In the genomic region with DNA sequence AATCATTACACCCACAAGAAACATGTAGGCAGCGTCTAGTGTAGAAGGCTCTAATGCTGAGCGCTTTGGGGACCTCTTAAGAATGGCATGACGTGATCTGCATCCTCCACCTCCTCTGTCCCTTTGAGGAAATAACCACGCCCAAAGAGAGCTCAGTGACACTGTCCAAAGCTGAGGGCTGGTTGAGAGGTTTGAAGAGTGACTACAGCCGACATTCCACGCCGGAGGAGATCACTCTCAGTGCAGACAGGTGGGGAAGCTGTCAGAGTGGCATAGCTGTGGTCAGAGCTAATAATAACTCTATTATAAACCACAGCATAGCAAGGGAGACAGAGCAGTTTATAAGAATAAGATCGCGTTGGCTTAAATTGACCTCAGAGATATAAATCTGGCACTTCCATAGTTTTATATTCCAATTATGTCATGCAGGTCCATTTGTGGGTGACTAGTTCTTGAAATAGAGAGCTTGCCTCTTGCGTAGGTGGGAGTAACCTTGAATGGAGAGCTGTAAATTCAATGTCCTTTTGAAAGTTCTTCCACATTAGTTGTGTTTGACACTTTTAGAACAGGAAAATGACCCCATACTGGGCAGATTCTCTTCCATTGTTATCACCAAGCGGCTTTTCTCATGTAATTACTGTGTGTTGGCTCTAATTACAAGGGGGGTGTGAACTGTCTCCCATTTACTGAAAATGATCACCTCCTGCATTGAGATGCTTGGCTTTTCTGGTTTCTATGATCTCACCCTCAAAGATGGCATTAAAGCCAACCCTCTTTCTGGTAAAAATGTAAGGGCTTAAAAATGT, we compare ENCODE assay signal across 17 mouse cellular contexts.
A peak's percentile ranks its signal among the peaks of the same experiment; 100 is the strongest.
DNase-seq lines count a peak whose midpoint lies in the region; ATAC-seq and TF ChIP-seq lines count a peak whose summit lies in the region.
"Had no signal": no experiment of that assay in that cellular context is flagged by ENCODE, and none has a peak within 500 bp of the region (broad histone marks: within the 10 kb centered on the region; RNA-seq: fewer than 3 reads in every experiment).

No protein-coding gene starts in this region.

- no peaks in the 10 kb centered on the region for H3K4me1 ChIP-seq in embryonic facial prominence, embryonic 14.5 days (ENCODE audit: control insufficient read depth, insufficient read depth, low read length)
- no peaks in the 10 kb centered on the region for H3K4me1 ChIP-seq in embryonic facial prominence, embryonic 10.5 days
- no peaks in the 10 kb centered on the region for H3K4me1 ChIP-seq in lung, adult 2 months (ENCODE audit: control insufficient read depth, insufficient read depth, low read length)
- no peaks in the 10 kb centered on the region for H3K4me1 ChIP-seq in lung, embryonic 16.5 days (replicated peaks; ENCODE audit: control insufficient read depth, insufficient read depth, low read length)
- H3K4me1 ChIP-seq: stomach, embryonic 15.5 days had no signal

- peak; percentile 70 for ATAC-seq in embryonic facial prominence, embryonic 14.5 days (ENCODE audit: low read depth)
- ATAC-seq in lung, embryonic 16.5 days (ENCODE audit: low read depth): peak; percentile 56; the same call in 1 of the 2 replicates
- ATAC-seq: forebrain, postnatal 0 days; hindbrain, postnatal 0 days had no signal

- 66% methylated on average over 11 of the region's 11 CpGs for WGBS in embryonic facial prominence, embryonic 14.5 days
- 74% methylated on average over 11 of the region's 11 CpGs for WGBS in embryonic facial prominence, embryonic 10.5 days
- WGBS in lung, adult 2 months: 33% methylated on average over 11 of the region's 11 CpGs
- WGBS in lung, embryonic 16.5 days: 47% methylated on average over 11 of the region's 11 CpGs

- TF ChIP-seq POLR2A in lung, adult 2 months (IDR thresholded peaks at IDR 0.05; ENCODE audit: borderline replicate concordance, extremely low read depth, low read depth, low read length): no peak

- H3K27me3 ChIP-seq in embryonic facial prominence, embryonic 14.5 days (replicated peaks; ENCODE audit: control insufficient read depth, insufficient read depth, low read length): no peaks in the 10 kb centered on the region
- H3K27me3 ChIP-seq in embryonic facial prominence, embryonic 10.5 days (replicated peaks; ENCODE audit: low read depth, poor library complexity, severe bottlenecking): no peaks in the 10 kb centered on the region
- H3K27me3 ChIP-seq in lung, embryonic 16.5 days (ENCODE audit: control insufficient read depth, insufficient read depth, low read depth, low read length): no peaks in the 10 kb centered on the region
- H3K27me3 ChIP-seq: stomach, embryonic 15.5 days had no signal

- H3K36me3 ChIP-seq in embryonic facial prominence, embryonic 14.5 days (ENCODE audit: control insufficient read depth, insufficient read depth, low read length): no peaks in the 10 kb centered on the region
- H3K36me3 ChIP-seq in embryonic facial prominence, embryonic 10.5 days (replicated peaks): no peaks in the 10 kb centered on the region
- H3K36me3 ChIP-seq in lung, embryonic 16.5 days (ENCODE audit: control insufficient read depth, insufficient read depth, low read length): no peaks in the 10 kb centered on the region
- H3K36me3 ChIP-seq: stomach, embryonic 15.5 days had no signal

- no peak overlapping the region for H3K4me3 ChIP-seq in embryonic facial prominence, embryonic 14.5 days (ENCODE audit: low read depth, low read length)
- H3K4me3 ChIP-seq in embryonic facial prominence, embryonic 10.5 days: no peak overlapping the region
- no peak overlapping the region for H3K4me3 ChIP-seq in lung, adult 2 months (replicated peaks; ENCODE audit: extremely low read depth, low read depth, low read length)
- no peak overlapping the region for H3K4me3 ChIP-seq in lung, embryonic 16.5 days (ENCODE audit: low read length)
- H3K4me3 ChIP-seq: stomach, embryonic 15.5 days had no signal

- H3K9me3 ChIP-seq in embryonic facial prominence, embryonic 14.5 days (ENCODE audit: control insufficient read depth, low read length): no peaks in the 10 kb centered on the region
- H3K9me3 ChIP-seq in embryonic facial prominence, embryonic 10.5 days: no peaks in the 10 kb centered on the region
- H3K9me3 ChIP-seq in lung, embryonic 16.5 days (ENCODE audit: control insufficient read depth, low read length): no peaks in the 10 kb centered on the region
- H3K9me3 ChIP-seq: stomach, embryonic 15.5 days had no signal

- H3K9ac ChIP-seq in embryonic facial prominence, embryonic 14.5 days (ENCODE audit: low read depth, low read length): no peak overlapping the region
- no peak overlapping the region for H3K9ac ChIP-seq in lung, embryonic 16.5 days (ENCODE audit: low read length)
- H3K9ac ChIP-seq: forebrain, postnatal 0 days; stomach, embryonic 15.5 days had no signal

- no peak for TF ChIP-seq CTCF in lung, adult 2 months (IDR thresholded peaks at IDR 0.05; ENCODE audit: insufficient read depth, low read length)

- H3K4me2 ChIP-seq in embryonic facial prominence, embryonic 14.5 days (ENCODE audit: low read depth, low read length): no peak overlapping the region
- no peak overlapping the region for H3K4me2 ChIP-seq in lung, embryonic 16.5 days (ENCODE audit: low read depth, low read length)
- H3K4me2 ChIP-seq: liver, embryonic 11.5 days; stomach, embryonic 15.5 days had no signal

- H3K27ac ChIP-seq in embryonic facial prominence, embryonic 14.5 days (replicated peaks; ENCODE audit: low read depth, low read length): no peak overlapping the region
- H3K27ac ChIP-seq in embryonic facial prominence, embryonic 10.5 days (replicated peaks): no peak overlapping the region
- no peak overlapping the region for H3K27ac ChIP-seq in lung, embryonic 16.5 days (ENCODE audit: low read length)
- H3K27ac ChIP-seq: hindbrain, postnatal 0 days; stomach, embryonic 15.5 days had no signal

- DNase-seq in embryonic facial prominence, embryonic 14.5 days (ENCODE audit: low spot score): peak; percentile 49
- DNase-seq in embryonic facial prominence, embryonic 10.5 days (ENCODE audit: low spot score): no peak
- peak; percentile 28 to 45 for DNase-seq in lung, adult 18-20 months
- no peak for DNase-seq in lung, adult 2 months
- peak; percentile 64 for DNase-seq in retina, embryonic 14.5 days (ENCODE audit: low spot score)
- DNase-seq in cerebellum, postnatal 25 days: no peak
- DNase-seq in urinary bladder, postnatal 14 days (ENCODE audit: low spot score): no peak
- DNase-seq: cerebellum, postnatal 10 days; forebrain, postnatal 0 days; gastrocnemius, postnatal 10 days; kidney, postnatal 25 days; layer of hippocampus, postnatal 36 days; thymus, postnatal 14 days had no signal

Comparison
In these comparisons a context has a peak if more than half of its experiments do, and no peak if none do; other contexts are left out.
1. DNase-seq: peak in embryonic facial prominence, embryonic 14.5 days (single experiment), lung, adult 18-20 months (2 of 2) and retina, embryonic 14.5 days (single experiment); none in embryonic facial prominence, embryonic 10.5 days (single experiment), lung, adult 2 months (single experiment), cerebellum, postnatal 25 days (0 of 2) and urinary bladder, postnatal 14 days (single experiment).